28 mouse cellular contexts compared by ENCODE assay signal in the genomic region with DNA sequence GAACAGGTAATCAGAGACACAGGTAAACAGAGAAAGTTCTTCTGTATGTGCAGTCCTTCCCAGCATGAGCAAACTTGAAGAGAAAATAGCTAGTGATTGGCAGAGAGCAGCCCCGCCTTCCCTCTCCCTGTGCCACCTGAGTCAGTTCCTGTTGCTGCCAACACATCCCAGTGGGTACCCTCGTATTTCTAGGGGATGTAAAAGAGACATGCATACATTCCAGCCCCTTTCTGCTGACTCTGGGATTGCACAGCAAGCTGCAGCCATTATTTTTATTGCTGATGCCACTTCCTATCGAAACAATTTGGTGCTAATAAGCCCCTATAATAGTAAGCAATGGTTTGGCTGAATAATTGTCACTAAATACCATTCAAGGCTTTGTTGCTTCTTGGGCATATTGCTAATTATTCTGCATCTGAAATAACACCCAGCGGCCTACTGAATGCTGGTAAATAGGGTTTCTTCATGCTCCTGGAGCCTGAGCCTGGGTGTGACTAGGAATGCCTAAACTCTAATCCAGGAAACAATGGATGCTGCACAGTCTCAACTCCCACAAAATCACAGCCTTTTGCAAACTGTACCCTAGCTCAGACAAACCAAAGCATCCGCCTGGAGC.
DNase-seq lines count a peak whose midpoint lies in the region; ATAC-seq and TF ChIP-seq lines count a peak whose summit lies in the region.
"Had no signal": no experiment of that assay in that cellular context is flagged by ENCODE, and none has a peak within 500 bp of the region (broad histone marks: within the 10 kb centered on the region; RNA-seq: fewer than 3 reads in every experiment).

No protein-coding gene starts in this region.

- peak; percentile 81 for ATAC-seq in forebrain, embryonic 13.5 days
- no peak for ATAC-seq in forebrain, embryonic 11.5 days (replicated peaks; ENCODE audit: low FRiP score)
- peak; percentile 57 for ATAC-seq in neural tube, embryonic 15.5 days (ENCODE audit: low FRiP score)
- ATAC-seq: intestine, postnatal 0 days; lung, postnatal 0 days had no signal

- H3K4me1 ChIP-seq in forebrain, embryonic 13.5 days, result peaks cover 6% of the 10 kb centered on the region
- H3K4me1 ChIP-seq in forebrain, embryonic 11.5 days (replicated peaks; ENCODE audit: control insufficient read depth, insufficient read depth, low read length), result no peaks in the 10 kb centered on the region
- peaks cover 5% of the 10 kb centered on the region for H3K4me1 ChIP-seq in neural tube, embryonic 15.5 days
- H3K4me1 ChIP-seq: embryonic facial prominence, embryonic 12.5 days; hindbrain, embryonic 13.5 days; limb, embryonic 10.5 days; limb, embryonic 15.5 days; liver, embryonic 13.5 days; megakaryocyte, embryonic 14.5 days; midbrain, embryonic 12.5 days had no signal

- no peak for DNase-seq in forebrain, embryonic 11.5 days (ENCODE audit: low spot score)
- peak; percentile 17 for DNase-seq in layer of hippocampus, adult 9-11 months
- no peak for DNase-seq in layer of hippocampus, adult 11-12 months (ENCODE audit: low spot score)
- peak; percentile 68 for DNase-seq in brain, embryonic 14.5 days (ENCODE audit: low read depth)
- no peak for DNase-seq in heart, postnatal 4 days
- no peak for DNase-seq in cerebellum, postnatal 25 days
- DNase-seq: adrenal gland, postnatal 36 days; cerebellum, adult 11 months; cerebellum, adult 9-10 months; embryo, embryonic 11 days; gastrocnemius, postnatal 14 days; kidney, postnatal 25 days; liver, embryonic 13.5 days; lung, adult 18-20 months; lung, postnatal 4 days; right cerebral cortex, postnatal 4 days had no signal

- no peak overlapping the region for H3K27ac ChIP-seq in forebrain, embryonic 13.5 days
- H3K27ac ChIP-seq in forebrain, embryonic 11.5 days (ENCODE audit: low read depth, low read length), result no peak overlapping the region
- peak overlapping the region; percentile 54 for H3K27ac ChIP-seq in neural tube, embryonic 15.5 days (replicated peaks)
- H3K27ac ChIP-seq: embryonic facial prominence, embryonic 12.5 days; hindbrain, embryonic 13.5 days; layer of hippocampus, adult 2 months; limb, embryonic 10.5 days; limb, embryonic 15.5 days; liver, embryonic 13.5 days; midbrain, embryonic 12.5 days had no signal

- no peaks in the 10 kb centered on the region for H3K36me3 ChIP-seq in forebrain, embryonic 13.5 days (ENCODE audit: poor library complexity, severe bottlenecking)
- no peaks in the 10 kb centered on the region for H3K36me3 ChIP-seq in forebrain, embryonic 11.5 days (ENCODE audit: control insufficient read depth, insufficient read depth, low read length)
- H3K36me3 ChIP-seq in neural tube, embryonic 15.5 days, result no peaks in the 10 kb centered on the region
- H3K36me3 ChIP-seq: embryonic facial prominence, embryonic 12.5 days; G1E; hindbrain, embryonic 13.5 days; limb, embryonic 10.5 days; limb, embryonic 15.5 days; liver, embryonic 13.5 days; midbrain, embryonic 12.5 days had no signal

- 50% methylated on average over 5 of the region's 5 CpGs for WGBS in forebrain, embryonic 13.5 days
- 67% methylated on average over 5 of the region's 5 CpGs for WGBS in forebrain, embryonic 11.5 days
- 49% methylated on average over 5 of the region's 5 CpGs for WGBS in neural tube, embryonic 15.5 days

- peaks cover 4% of the 10 kb centered on the region; the same call in 1 of the 2 replicates for H3K9me3 ChIP-seq in forebrain, embryonic 13.5 days (replicated peaks)
- no peaks in the 10 kb centered on the region for H3K9me3 ChIP-seq in forebrain, embryonic 11.5 days (ENCODE audit: control insufficient read depth, low read length)
- no peaks in the 10 kb centered on the region for H3K9me3 ChIP-seq in neural tube, embryonic 15.5 days (replicated peaks)
- H3K9me3 ChIP-seq: embryonic facial prominence, embryonic 12.5 days; hindbrain, embryonic 13.5 days; limb, embryonic 10.5 days; limb, embryonic 15.5 days; midbrain, embryonic 12.5 days had no signal

- H3K4me2 ChIP-seq in forebrain, embryonic 13.5 days, result no peak overlapping the region
- H3K4me2 ChIP-seq in forebrain, embryonic 11.5 days (ENCODE audit: low read depth, low read length, severe bottlenecking), result no peak overlapping the region
- H3K4me2 ChIP-seq in neural tube, embryonic 15.5 days, result no peak overlapping the region
- H3K4me2 ChIP-seq: embryonic facial prominence, embryonic 12.5 days; hindbrain, embryonic 13.5 days; limb, embryonic 15.5 days; liver, embryonic 13.5 days; midbrain, embryonic 12.5 days had no signal

- no peak for TF ChIP-seq POLR2A in brain, embryonic 14.5 days (IDR thresholded peaks at IDR 0.05; ENCODE audit: borderline replicate concordance, extremely low read depth, insufficient read depth, insufficient read length, poor library complexity, severe bottlenecking)

- H3K4me3 ChIP-seq in forebrain, embryonic 13.5 days, result no peak overlapping the region
- no peak overlapping the region for H3K4me3 ChIP-seq in forebrain, embryonic 11.5 days (ENCODE audit: low read depth, low read length)
- no peak overlapping the region for H3K4me3 ChIP-seq in neural tube, embryonic 15.5 days (replicated peaks)
- H3K4me3 ChIP-seq: embryonic facial prominence, embryonic 12.5 days; hindbrain, embryonic 13.5 days; layer of hippocampus, adult 2 months; limb, embryonic 10.5 days; limb, embryonic 15.5 days; liver, embryonic 13.5 days; midbrain, embryonic 12.5 days had no signal

- H3K27me3 ChIP-seq in forebrain, embryonic 13.5 days, result no peaks in the 10 kb centered on the region
- no peaks in the 10 kb centered on the region for H3K27me3 ChIP-seq in forebrain, embryonic 11.5 days (ENCODE audit: control insufficient read depth, insufficient read depth, low read length)
- H3K27me3 ChIP-seq in neural tube, embryonic 15.5 days (replicated peaks), result no peaks in the 10 kb centered on the region
- H3K27me3 ChIP-seq: embryonic facial prominence, embryonic 12.5 days; hindbrain, embryonic 13.5 days; limb, embryonic 15.5 days; liver, embryonic 13.5 days; megakaryocyte, embryonic 14.5 days; midbrain, embryonic 12.5 days had no signal

- no peak for TF ChIP-seq CTCF in brain, embryonic 14.5 days (IDR thresholded peaks at IDR 0.05; ENCODE audit: borderline replicate concordance, extremely low read depth, insufficient read depth, insufficient read length)

- no peak overlapping the region for H3K9ac ChIP-seq in forebrain, embryonic 13.5 days
- no peak overlapping the region for H3K9ac ChIP-seq in forebrain, embryonic 11.5 days (ENCODE audit: low read length)
- H3K9ac ChIP-seq in neural tube, embryonic 15.5 days (replicated peaks), result no peak overlapping the region
- H3K9ac ChIP-seq: embryonic facial prominence, embryonic 12.5 days; hindbrain, embryonic 13.5 days; limb, embryonic 15.5 days; liver, embryonic 13.5 days; midbrain, embryonic 12.5 days had no signal

Comparison
In these comparisons a context has a peak if more than half of its experiments do, and no peak if none do; other contexts are left out.
1. DNase-seq: peak in layer of hippocampus, adult 9-11 months (single experiment) and brain, embryonic 14.5 days (single experiment); none in forebrain, embryonic 11.5 days (single experiment), layer of hippocampus, adult 11-12 months (single experiment), heart, postnatal 4 days (single experiment) and cerebellum, postnatal 25 days (0 of 2).